Mouse (Mus musculus): ENCODE results near the gene Arpc2.

DNA sequence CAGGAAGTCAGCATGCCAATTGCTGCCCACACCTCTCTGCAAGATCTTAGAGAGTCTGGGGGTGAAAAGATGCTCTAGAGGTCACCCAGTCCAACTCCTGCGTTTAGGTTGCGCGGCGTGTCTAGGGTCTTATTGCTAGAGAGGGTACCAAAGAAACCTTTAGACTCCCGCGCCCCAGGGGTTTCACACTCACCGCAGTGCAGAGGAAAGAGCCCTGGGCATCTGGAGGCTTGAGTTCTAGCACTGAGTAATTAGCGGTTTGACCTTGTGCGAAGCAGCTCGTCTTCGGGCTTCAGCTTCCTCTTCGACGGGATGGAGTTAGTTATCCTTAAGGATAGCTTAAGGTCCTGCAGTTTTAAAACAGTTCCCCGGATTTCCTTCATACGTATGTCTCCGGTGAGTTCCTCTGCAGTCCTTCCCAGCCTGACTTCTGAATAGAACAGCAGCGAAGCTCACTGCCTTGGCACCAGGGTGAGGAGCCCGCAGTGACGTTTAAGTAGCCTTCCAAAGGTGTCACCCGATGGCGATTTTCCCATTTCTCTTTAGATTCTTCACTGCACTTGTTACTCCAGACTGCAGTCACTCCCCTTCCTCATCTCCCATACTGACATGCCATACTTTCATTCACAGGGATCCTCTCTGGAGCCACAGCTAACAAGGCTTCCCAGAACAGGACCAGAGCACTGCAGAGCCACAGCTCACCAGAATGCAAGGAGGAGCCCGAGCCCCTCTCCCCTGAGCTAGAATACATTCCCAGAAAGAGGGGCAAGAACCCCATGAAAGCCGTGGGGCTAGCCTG is 49.5 kb downstream of the Arpc2 start:
- TF ChIP-seq TCF12 (IDR thresholded peaks at IDR 0.05; ENCODE audit: insufficient read depth, poor library complexity, severe bottlenecking) (no peak), MYOG (IDR thresholded peaks at IDR 0.05; ENCODE audit: control insufficient read depth in 1 of 3, insufficient read depth in 1 of 3, insufficient read length in 2 of 3, low read depth in 2 of 3) (no peak), USF1 (IDR thresholded peaks at IDR 0.05; ENCODE audit: low read depth) (no peak), MYOD1 (IDR thresholded peaks at IDR 0.05; ENCODE audit: control insufficient read depth in 1 of 3, insufficient read length in 2 of 3, low read depth in 2 of 3) (no peak), POLR2A (IDR thresholded peaks at IDR 0.05; ENCODE audit: insufficient read length, low read depth) (no peak), MAX (IDR thresholded peaks at IDR 0.05; ENCODE audit: low read depth) (no peak)

All from myocyte (in vitro differentiated cells).